Mouse (Mus musculus): Measurements from ENCODE around the gene Srcap. TPM values are rescaled to one million over a fixed set of nuclear protein-coding genes. Genes with fewer than 3 reads are reported as not detected.

Gene Srcap
- polyA plus RNA-seq, 1 experiment: 32.8 TPM

DNA sequence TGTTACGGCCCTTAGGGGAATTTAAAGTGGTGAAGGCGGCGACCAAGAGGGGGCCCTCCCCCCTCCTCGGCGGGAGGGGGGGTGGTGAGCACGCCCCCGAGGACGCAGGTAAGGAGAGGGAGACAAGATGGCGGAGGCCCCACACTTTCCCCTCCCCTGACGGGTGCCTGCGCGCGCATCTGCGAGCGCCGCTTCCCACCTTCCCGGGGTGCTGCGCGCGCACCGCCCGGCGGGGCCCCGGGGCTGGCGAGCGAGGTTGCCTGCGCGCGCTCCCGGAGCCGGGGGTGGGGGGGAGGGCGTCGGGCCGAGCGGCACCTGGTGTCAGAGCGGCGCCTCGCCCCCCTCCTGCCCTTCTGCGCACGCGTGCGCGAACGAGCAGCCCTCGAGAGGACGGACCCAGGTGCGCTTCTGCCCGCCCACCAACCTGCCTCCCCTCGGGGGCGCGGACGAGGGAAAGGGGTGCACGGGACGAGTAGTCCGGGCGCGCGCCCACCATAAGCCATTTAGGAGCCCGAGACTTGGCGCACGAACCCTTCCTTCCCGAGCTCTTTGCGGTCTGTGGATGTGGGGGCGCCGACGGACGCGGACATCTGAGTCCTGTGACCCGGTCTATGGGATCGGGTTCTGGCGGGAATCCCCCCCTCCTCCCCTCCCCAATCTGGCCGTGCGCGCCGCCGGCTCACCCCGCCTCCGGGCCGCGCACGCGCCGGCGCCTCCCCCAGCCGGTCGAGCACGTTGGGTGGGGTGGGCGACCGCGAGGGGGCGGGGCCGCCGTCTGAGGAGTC is 640 bp downstream of the Srcap start:
- under 1% methylated on average over 92 of the region's 93 CpGs for WGBS
- TF ChIP-seq CTCF (IDR thresholded peaks at IDR 0.05; ENCODE audit: insufficient read depth, low read length): no peak
- TF ChIP-seq POLR2A (IDR thresholded peaks at IDR 0.05; ENCODE audit: borderline replicate concordance, extremely low read depth, low read depth, low read length): peak; percentile 32; the same call in 1 of the 2 replicates
- Histone ChIP-seq H3K4me3 (replicated peaks; ENCODE audit: extremely low read depth, low read depth, low read length) (peak overlapping the region; percentile 90), H3K4me1 (ENCODE audit: control insufficient read depth, insufficient read depth, low read length) (peaks cover 10% of the 10 kb centered on the region)
- DNase-seq: peak; percentile 90

DNA sequence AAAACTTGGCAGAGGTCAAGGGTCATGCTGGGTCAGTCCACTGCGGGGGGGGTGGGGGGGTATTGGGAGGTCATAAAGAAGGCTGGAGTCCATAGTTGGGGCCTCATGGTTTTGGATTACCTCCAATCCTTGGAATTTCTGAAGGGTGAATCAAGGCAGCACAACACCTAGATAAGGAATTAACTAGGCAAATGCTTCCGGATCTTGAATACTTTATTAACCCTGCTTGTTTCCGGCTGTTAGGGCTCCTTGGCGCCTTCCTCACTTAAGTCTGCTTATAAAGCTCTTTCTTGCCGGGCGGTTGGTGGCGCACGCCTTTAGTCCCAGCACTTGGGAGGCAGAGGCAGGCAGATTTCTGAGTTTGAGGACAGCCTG is 1.2 kb downstream of the Srcap start:
- peak; percentile 31 for DNase-seq
- peak overlapping the region; percentile 42 for H3K4me3 ChIP-seq (replicated peaks; ENCODE audit: extremely low read depth, low read depth, low read length)
- WGBS: 3% methylated on average over 8 of the region's 8 CpGs
- H3K4me1 ChIP-seq (ENCODE audit: control insufficient read depth, insufficient read depth, low read length): peaks cover 10% of the 10 kb centered on the region
- TF ChIP-seq POLR2A (IDR thresholded peaks at IDR 0.05; ENCODE audit: borderline replicate concordance, extremely low read depth, low read depth, low read length) (no peak), CTCF (IDR thresholded peaks at IDR 0.05; ENCODE audit: insufficient read depth, low read length) (no peak)

DNA sequence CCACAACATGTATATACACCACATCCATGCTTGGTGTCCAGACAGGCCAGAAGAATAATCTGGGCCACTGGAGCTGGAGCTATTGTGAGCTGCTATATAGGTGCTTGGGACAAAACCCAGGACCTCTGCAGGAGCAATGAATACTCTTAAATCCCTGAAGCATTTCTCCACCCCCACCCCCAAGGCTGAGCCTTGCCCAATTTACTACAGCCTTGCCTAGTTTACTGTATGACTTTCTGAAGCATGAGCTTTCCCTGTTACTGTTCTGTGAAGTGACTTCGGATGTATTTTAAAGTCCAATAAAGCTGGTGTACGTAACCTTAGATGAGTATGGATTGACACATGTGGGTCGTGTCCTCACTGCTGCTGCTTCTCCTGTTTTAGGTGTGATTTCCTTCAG is 2.0 kb downstream of the Srcap start:
- no peak for DNase-seq
- no peak for TF ChIP-seq CTCF (IDR thresholded peaks at IDR 0.05; ENCODE audit: insufficient read depth, low read length)
- H3K4me1 ChIP-seq (ENCODE audit: control insufficient read depth, insufficient read depth, low read length): peaks cover 10% of the 10 kb centered on the region
- no peak overlapping the region for H3K4me3 ChIP-seq (replicated peaks; ENCODE audit: extremely low read depth, low read depth, low read length)
- 68% methylated on average over 3 of the region's 3 CpGs for WGBS

- H3K4me1 ChIP-seq (ENCODE audit: control insufficient read depth, insufficient read depth, low read length): peaks cover 10% of the 10 kb centered on the region
- no peak for TF ChIP-seq CTCF (IDR thresholded peaks at IDR 0.05; ENCODE audit: insufficient read depth, low read length)
- 81% methylated on average over 7 of the region's 7 CpGs for WGBS
- no peak overlapping the region for H3K4me3 ChIP-seq (replicated peaks; ENCODE audit: extremely low read depth, low read depth, low read length)
- no peak for DNase-seq
These were observed 4.1 kb downstream of the Srcap start for GRCm38 (mm10) chr7:127515846-127516245.

DNA sequence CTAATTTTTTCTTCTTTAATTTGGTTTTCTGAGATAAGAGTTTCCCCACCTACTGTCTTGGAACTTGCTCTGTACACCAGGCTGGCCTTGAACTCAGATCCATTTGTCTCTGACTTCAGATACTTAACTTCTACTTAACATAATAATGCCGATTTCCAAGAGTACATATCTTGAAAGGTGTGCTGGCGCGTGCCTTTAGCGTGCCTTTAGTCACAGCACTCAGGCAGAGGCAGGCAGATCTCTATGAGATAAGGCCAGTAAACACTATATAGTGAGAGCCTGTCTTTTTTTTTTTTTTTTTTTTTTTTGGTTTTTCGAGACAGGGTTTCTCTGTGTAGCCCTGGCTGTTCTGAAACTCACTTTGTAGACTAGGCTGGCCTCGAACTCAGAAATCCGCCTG is 4.6 kb downstream of the Srcap start:
- Histone ChIP-seq H3K4me3 (replicated peaks; ENCODE audit: extremely low read depth, low read depth, low read length) (no peak overlapping the region), H3K4me1 (ENCODE audit: control insufficient read depth, insufficient read depth, low read length) (peaks cover 10% of the 10 kb centered on the region)
- WGBS: 92% methylated on average over 6 of the region's 7 CpGs
- no peak for DNase-seq
- TF ChIP-seq POLR2A (IDR thresholded peaks at IDR 0.05; ENCODE audit: borderline replicate concordance, extremely low read depth, low read depth, low read length) (no peak), CTCF (IDR thresholded peaks at IDR 0.05; ENCODE audit: insufficient read depth, low read length) (no peak)

GRCm38 (mm10) chr7:127519284-127519683 is 7.5 kb downstream of the Srcap start, which contains the start of gene Gm42715:
Gm42715 (plus strand) TSS chr7:127519584.
- no peak within 1 kb of the TSS for H3K4me3 ChIP-seq (replicated peaks; ENCODE audit: extremely low read depth, low read depth, low read length)
- H3K4me1 ChIP-seq (ENCODE audit: control insufficient read depth, insufficient read depth, low read length): no peaks in the 10 kb centered on the region; the same call in 1 of the 2 replicates
- TF ChIP-seq CTCF (IDR thresholded peaks at IDR 0.05; ENCODE audit: insufficient read depth, low read length) (no peak), POLR2A (IDR thresholded peaks at IDR 0.05; ENCODE audit: borderline replicate concordance, extremely low read depth, low read depth, low read length) (no peak)
- 85% methylated on average over 3 of the region's 3 CpGs for WGBS
- DNase-seq: no peak

DNA sequence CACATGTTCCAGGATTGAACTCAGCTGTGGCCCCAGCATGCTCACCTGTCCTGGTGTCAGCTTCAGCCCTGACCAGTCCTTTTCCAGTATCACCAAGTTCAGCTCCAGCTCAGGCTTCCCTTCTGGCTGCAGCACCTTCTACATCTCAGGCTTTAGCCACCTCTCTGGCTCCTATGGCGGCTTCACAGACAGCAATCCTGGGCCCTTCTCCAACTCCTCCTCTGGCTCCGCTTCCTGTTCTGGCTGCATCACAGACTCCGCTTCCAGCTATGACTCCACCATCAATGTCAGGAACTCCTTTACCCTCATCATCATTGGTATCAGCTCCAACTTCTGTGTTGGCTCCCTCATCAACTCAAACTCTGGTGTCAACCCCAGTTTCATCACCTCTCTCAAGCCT is 29.9 kb downstream of the Srcap start:
- no peak for DNase-seq
- no peaks in the 10 kb centered on the region for H3K4me1 ChIP-seq (ENCODE audit: control insufficient read depth, insufficient read depth, low read length)
- TF ChIP-seq POLR2A (IDR thresholded peaks at IDR 0.05; ENCODE audit: borderline replicate concordance, extremely low read depth, low read depth, low read length): no peak
- TF ChIP-seq CTCF (IDR thresholded peaks at IDR 0.05; ENCODE audit: insufficient read depth, low read length): no peak
- 92% methylated on average over 3 of the region's 3 CpGs for WGBS
- H3K4me3 ChIP-seq (replicated peaks; ENCODE audit: extremely low read depth, low read depth, low read length): no peak overlapping the region

DNA sequence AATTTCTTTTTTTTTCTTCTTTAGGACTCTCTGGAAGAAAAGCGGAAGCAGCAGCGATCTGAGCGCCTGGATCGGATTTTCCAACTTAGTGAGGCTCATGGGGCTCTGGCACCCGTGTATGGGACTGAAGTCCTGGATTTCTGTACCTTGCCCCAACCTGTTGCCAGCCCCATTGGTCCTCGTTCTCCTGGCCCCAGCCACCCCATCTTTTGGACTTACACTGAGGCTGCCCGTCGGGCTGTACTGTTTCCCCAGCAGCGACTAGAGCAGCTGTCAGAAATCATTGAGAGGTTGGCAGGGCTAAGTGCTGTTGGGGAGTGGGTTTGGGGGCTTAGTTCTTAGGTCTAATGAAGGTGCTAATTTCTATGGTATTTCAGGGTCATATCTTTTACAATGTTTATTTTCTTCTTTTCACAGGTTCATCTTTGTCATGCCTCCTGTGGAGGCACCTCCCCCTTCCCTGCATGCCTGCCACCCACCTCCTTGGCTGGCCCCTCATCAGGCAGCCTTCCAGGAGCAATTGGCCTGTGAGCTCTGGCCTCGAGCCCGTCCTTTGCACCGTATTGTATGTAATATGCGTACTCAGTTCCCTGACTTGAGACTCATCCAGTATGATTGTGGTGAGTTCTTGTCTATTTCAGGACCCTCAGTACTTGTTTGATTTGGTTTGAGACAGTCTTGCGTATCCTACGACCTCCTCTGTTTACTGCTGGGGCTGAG is 37.5 kb downstream of the Srcap start:
- 82% methylated on average over 15 of the region's 15 CpGs for WGBS
- H3K4me1 ChIP-seq (ENCODE audit: control insufficient read depth, insufficient read depth, low read length): no peaks in the 10 kb centered on the region
- no peak for DNase-seq
- H3K4me3 ChIP-seq (replicated peaks; ENCODE audit: extremely low read depth, low read depth, low read length): no peak overlapping the region
- TF ChIP-seq POLR2A (IDR thresholded peaks at IDR 0.05; ENCODE audit: borderline replicate concordance, extremely low read depth, low read depth, low read length): no peak
- no peak for TF ChIP-seq CTCF (IDR thresholded peaks at IDR 0.05; ENCODE audit: insufficient read depth, low read length)

DNA sequence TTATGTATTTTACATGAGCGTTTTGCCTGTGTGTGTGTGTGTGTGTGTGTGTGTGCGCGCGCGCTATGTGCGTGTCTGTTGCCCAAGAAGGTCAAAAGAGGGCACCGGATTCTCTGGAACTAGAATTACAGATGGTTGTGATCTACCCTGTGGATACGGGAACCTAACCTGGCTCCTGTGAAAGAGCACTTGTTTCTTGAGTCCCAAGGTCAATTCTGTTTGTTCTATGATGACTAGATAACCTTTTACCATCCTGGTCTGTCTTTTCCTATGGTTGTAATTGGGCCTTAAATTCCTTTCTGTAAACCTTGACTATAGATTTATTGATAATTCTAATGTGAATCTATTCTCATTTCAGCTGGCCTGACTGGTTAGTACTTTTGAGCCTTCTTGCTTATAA is 39.8 kb downstream of the Srcap start:
- TF ChIP-seq CTCF (IDR thresholded peaks at IDR 0.05; ENCODE audit: insufficient read depth, low read length) (no peak), POLR2A (IDR thresholded peaks at IDR 0.05; ENCODE audit: borderline replicate concordance, extremely low read depth, low read depth, low read length) (no peak)
- H3K4me3 ChIP-seq (replicated peaks; ENCODE audit: extremely low read depth, low read depth, low read length): no peak overlapping the region
- no peak for DNase-seq
- no peaks in the 10 kb centered on the region for H3K4me1 ChIP-seq (ENCODE audit: control insufficient read depth, insufficient read depth, low read length)
- 95% methylated on average over 8 of the region's 8 CpGs for WGBS

- 96% methylated on average over 11 of the region's 11 CpGs for WGBS
- Histone ChIP-seq H3K4me1 (ENCODE audit: control insufficient read depth, insufficient read depth, low read length) (peaks cover 5% of the 10 kb centered on the region; the same call in 1 of the 2 replicates), H3K4me3 (replicated peaks; ENCODE audit: extremely low read depth, low read depth, low read length) (no peak overlapping the region)
- TF ChIP-seq CTCF (IDR thresholded peaks at IDR 0.05; ENCODE audit: insufficient read depth, low read length) (no peak), POLR2A (IDR thresholded peaks at IDR 0.05; ENCODE audit: borderline replicate concordance, extremely low read depth, low read depth, low read length) (no peak)
- DNase-seq: no peak
These were observed 48.8 kb downstream of the Srcap start for GRCm38 (mm10) chr7:127560580-127560979.

All from lung, adult 2 months (tissue).